1 mouse cellular context compared by ENCODE assay signal in the genomic region with DNA sequence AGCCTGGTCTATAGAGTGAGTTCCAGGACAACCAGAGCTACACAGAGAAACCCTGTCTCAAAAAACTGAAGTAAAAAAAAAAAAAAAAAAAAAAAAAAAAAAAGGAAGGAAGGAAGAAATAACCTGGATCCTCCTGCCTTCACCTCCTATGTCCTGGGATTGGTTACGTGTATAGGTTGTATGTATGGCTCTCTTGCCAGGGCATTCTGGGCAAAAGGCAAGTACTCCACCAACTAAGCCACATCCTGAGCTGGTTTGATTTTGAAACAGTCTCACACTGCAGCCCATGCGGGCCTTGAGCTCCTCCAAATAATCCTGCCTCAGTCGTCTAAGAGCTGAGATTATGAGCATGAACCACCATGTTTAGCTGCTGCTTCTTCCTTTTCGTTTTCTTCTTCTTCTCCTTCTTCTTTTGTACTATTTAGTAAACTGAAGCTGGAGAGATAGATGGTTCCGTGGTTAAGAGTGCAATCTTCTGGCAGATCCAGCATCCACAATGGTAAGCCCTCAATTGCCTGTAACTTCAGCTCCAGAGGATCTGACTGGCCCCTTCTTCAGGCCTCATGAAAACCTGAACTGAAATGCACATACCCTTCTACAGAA.
A peak's percentile ranks its signal among the peaks of the same experiment; 100 is the strongest.
TF ChIP-seq lines count a peak whose summit lies in the region.

No protein-coding gene starts in this region.

TF ChIP-seq in CH12.LX, 34 proteins besides CTCF, POLR2A, EP300 and RAD21:
- no peak for TF ChIP-seq ZMIZ1 (IDR thresholded peaks at IDR 0.05; ENCODE audit: low read depth, low read length)
- TF ChIP-seq ELF1 (IDR thresholded peaks at IDR 0.05; ENCODE audit: low read depth, low read length), result no peak
- TF ChIP-seq SIN3A (IDR thresholded peaks at IDR 0.05; ENCODE audit: low read length), result 0 out of 2 replicates have a peak, but pooled peaks have one; percentile 28
- peak; percentile 82 for TF ChIP-seq ZNF384 (IDR thresholded peaks at IDR 0.05; ENCODE audit: low read depth, low read length)
- TF ChIP-seq GABPA (IDR thresholded peaks at IDR 0.05; ENCODE audit: insufficient replicate concordance, low read depth, low read length), result no peak
- no peak for TF ChIP-seq ETS1 (conservative IDR thresholded peaks at IDR 0.05; ENCODE audit: low read depth, low read length)
- TF ChIP-seq TBP (conservative IDR thresholded peaks at IDR 0.05; ENCODE audit: low read depth, low read length), result no peak
- no peak for TF ChIP-seq MXI1 (IDR thresholded peaks at IDR 0.05; ENCODE audit: low read depth, low read length)
